Mouse (Mus musculus): ENCODE measurements around the gene Serpina3j. TPM values are rescaled to one million over a fixed set of nuclear protein-coding genes. Genes with fewer than 3 reads are reported as not detected.
A peak's percentile ranks its signal among the peaks of the same experiment; 100 is the strongest.
"Not testable (repeated sequence)": the region's sequence is repeated elsewhere in the genome, so short reads cannot be mapped to it uniquely, and the experiment has no call there.

Serpina3j gene
- 0.46 TPM in 1 of 2 replicates, not detected in the other for polyA plus RNA-seq (2012; rRNA removed)

GRCm38 (mm10) chr12:104314253-104314652 is at the start of gene Serpina3j:
Gene Serpina3j, plus strand, starts transcription at chr12:104314553.
- no peak for DNase-seq (ENCODE audit: low read depth)

- no peak for DNase-seq (ENCODE audit: low read depth)
These were observed 48.0 kb upstream of the Serpina3j start for GRCm38 (mm10) chr12:104266374-104266773.

- no peak for DNase-seq (ENCODE audit: low read depth)
These were observed 35.9 kb upstream of the Serpina3j start for GRCm38 (mm10) chr12:104278216-104279055.

- DNase-seq (ENCODE audit: low read depth), result no peak
These were observed 35.3 kb upstream of the Serpina3j start for GRCm38 (mm10) chr12:104279056-104279435.

- no peak for DNase-seq (ENCODE audit: low read depth)
These were observed 31.0 kb upstream of the Serpina3j start for GRCm38 (mm10) chr12:104283380-104283779.

- DNase-seq (ENCODE audit: low read depth), result no peak
These were observed 26.0 kb upstream of the Serpina3j start for GRCm38 (mm10) chr12:104288336-104288735.

GRCm38 (mm10) chr12:104289872-104290271 is 24.5 kb upstream of the Serpina3j start:
- DNase-seq (ENCODE audit: low read depth), result no peak

- DNase-seq (ENCODE audit: low read depth), result no peak
These were observed 20.4 kb upstream of the Serpina3j start for GRCm38 (mm10) chr12:104293963-104294362.

GRCm38 (mm10) chr12:104298049-104298448 is 16.3 kb upstream of the Serpina3j start:
- DNase-seq (ENCODE audit: low read depth), result no peak

- no peak for DNase-seq (ENCODE audit: low read depth)
These were observed 8.4 kb upstream of the Serpina3j start for GRCm38 (mm10) chr12:104305991-104306390.

- DNase-seq (ENCODE audit: low read depth), result no peak
These were observed 8.1 kb downstream of the Serpina3j start for GRCm38 (mm10) chr12:104322454-104322853.

- DNase-seq (ENCODE audit: low read depth), result no peak
These were observed 17.3 kb downstream of the Serpina3j start for GRCm38 (mm10) chr12:104331701-104332100.

- DNase-seq (ENCODE audit: low read depth), result not testable (repeated sequence)
These were observed 22.5 kb downstream of the Serpina3j start for GRCm38 (mm10) chr12:104336873-104337272.

GRCm38 (mm10) chr12:104338226-104338625 is 23.9 kb downstream of the Serpina3j start, which contains the start of the genes Serpina3k and Serpina3m:
Gene Serpina3k, plus strand, starts transcription at chr12:104338486.
Gene Serpina3m, plus strand, starts transcription at chr12:104338486.
- DNase-seq (ENCODE audit: low read depth), result not testable (repeated sequence)

GRCm38 (mm10) chr12:104338705-104339104 is 24.4 kb downstream of the Serpina3j start:
- no peak for DNase-seq (ENCODE audit: low read depth)

GRCm38 (mm10) chr12:104342489-104342888 is 28.1 kb downstream of the Serpina3j start:
- DNase-seq (ENCODE audit: low read depth), result not testable (repeated sequence)

GRCm38 (mm10) chr12:104345181-104345580 is 30.8 kb downstream of the Serpina3j start:
- peak; percentile 73 for DNase-seq (ENCODE audit: low read depth)

- DNase-seq (ENCODE audit: low read depth), result no peak
These were observed 31.4 kb downstream of the Serpina3j start for GRCm38 (mm10) chr12:104345707-104346106.

- DNase-seq (ENCODE audit: low read depth), result no peak
These were observed 32.7 kb downstream of the Serpina3j start for GRCm38 (mm10) chr12:104347091-104347490.

GRCm38 (mm10) chr12:104351812-104352211 is 37.5 kb downstream of the Serpina3j start:
- DNase-seq (ENCODE audit: low read depth), result not testable (repeated sequence)

- no peak for DNase-seq (ENCODE audit: low read depth)
These were observed 41.7 kb downstream of the Serpina3j start for GRCm38 (mm10) chr12:104356006-104356405.

- DNase-seq (ENCODE audit: low read depth), result no peak
These were observed 55.6 kb downstream of the Serpina3j start for GRCm38 (mm10) chr12:104369986-104370385.
